Mouse (Mus musculus) gastrocnemius, postnatal 25 days (tissue): Measurements from ENCODE around the gene BC035044. TPM values are rescaled to one million over a fixed set of nuclear protein-coding genes. Genes with fewer than 3 reads are reported as not detected.
A peak's percentile ranks its signal among the peaks of the same experiment; 100 is the strongest.
"Not testable (repeated sequence)": the region's sequence is repeated elsewhere in the genome, so short reads cannot be mapped to it uniquely, and the experiment has no call there.

Experiments
- DNase-seq: peaks from one replicate; pipeline ENCODE4 v3.0.0; 2022
- long read RNA-seq, 2 experiments: library from polyadenylated mRNA; stranded (forward); transcript quantifications; one replicate each; pipeline ENCODE4 v2.0.0; 2021
- total RNA-seq, 2 experiments: library from RNA; stranded (reverse); gene quantifications; 1 replicate in 1 of 2; 2 replicates in 1 of 2; pipeline ENCODE4 v1.2.3; 2021

BC035044 gene
- total RNA-seq: under 1 TPM in 1 of 2 experiments, not detected in 1; 0.27 TPM
- long read RNA-seq, experiment 1: 0 reads
- long read RNA-seq, experiment 2, partial matches to known transcripts: 0 of 1 reads
- long read RNA-seq, experiment 2, other reads (novel, unspliced or antisense): 0 of 1 reads

DNA sequence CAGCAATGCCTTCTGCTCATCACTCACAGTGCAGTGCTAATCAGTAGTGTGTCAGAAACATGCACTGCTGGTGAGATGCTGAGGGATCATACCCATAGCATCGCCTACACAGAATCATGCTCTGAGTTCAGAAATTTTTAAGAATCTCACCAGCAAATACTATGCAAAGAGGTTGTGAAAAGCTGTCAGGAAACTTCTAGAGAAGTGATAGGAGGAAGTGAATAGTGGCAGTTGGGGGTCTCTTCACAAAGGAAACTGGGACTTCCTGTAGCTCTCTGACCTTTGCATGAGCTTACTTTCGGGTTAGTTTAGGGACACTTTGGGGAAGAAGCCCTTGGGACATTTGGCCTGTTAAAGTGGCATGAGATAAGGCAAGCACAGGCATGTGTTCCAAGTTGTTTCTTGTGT is at the start of gene BC035044:
Gene BC035044 (minus strand): TSS at position 179 of the 408 bp plus-strand sequence.
- no peak for DNase-seq

- DNase-seq: not testable (repeated sequence)
Observed at GRCm38 (mm10) chr6:128935889-128936665, 45.2 kb upstream of the BC035044 start.

- DNase-seq: not testable (repeated sequence)
Observed at GRCm38 (mm10) chr6:128934081-128934480, 43.2 kb upstream of the BC035044 start, which contains the start of gene Clec2g. Gene Clec2g (plus strand): TSS chr6:128934381.

DNA sequence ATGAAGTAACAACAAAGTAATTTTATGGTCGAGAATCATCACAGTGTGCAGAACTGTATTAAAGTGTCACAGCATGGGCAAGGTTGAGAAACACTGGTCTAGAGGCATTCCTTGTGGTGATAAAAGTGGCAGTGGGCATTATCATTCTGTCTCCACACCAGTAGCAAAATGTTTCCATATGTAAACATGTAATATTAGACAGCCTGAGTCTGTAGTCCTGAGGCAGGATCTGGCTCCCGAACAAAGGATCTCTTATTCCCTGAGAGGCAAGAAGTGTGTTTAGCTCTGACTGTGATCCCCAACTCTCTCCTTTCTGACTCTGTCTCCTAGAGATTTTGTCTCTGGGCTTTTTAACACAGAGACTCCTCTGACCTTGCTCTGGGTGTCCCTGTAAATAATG is 42.1 kb upstream of the BC035044 start:
- DNase-seq: no peak

- no peak for DNase-seq
Observed at GRCm38 (mm10) chr6:128917322-128917721, 26.4 kb upstream of the BC035044 start.

GRCm38 (mm10) chr6:128913598-128914254 is 22.8 kb upstream of the BC035044 start:
- DNase-seq: no peak

DNA sequence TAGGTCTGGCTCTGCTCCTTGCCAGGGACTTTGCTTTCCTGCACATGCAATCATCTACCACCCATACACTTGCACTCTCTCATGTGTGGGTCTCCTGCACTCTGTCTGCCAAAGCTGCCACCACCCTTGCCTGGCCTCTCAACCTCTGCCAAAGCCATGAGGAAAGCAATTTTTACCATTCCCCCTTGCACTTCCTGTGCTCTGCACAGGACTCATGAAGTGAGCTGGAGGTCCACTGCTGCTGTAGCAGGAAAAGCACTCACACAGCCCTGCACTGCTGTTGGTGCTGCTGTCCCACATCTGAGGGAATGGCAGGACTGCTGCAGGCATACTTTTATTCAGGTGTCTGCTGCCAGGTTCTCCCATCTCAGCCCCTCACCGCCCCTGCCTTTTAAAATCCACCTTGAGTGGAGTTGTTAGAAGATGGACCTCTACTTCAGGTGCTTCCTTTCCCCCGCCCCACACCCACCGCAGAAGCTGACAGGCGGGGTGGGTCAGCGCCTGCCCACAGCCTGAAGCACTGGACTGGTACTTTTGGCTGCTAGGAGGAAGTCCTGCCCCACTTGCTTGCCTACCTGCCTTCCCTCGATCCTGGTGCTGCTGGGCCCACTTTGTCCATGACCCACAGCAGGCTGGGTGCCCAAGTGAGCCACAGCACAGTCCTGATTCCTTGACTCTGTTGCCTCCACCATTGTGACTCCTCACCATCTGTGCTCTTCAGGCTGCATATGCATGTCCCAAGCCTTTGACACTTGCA is 10.0 kb upstream of the BC035044 start:
- not testable (repeated sequence) for DNase-seq

DNA sequence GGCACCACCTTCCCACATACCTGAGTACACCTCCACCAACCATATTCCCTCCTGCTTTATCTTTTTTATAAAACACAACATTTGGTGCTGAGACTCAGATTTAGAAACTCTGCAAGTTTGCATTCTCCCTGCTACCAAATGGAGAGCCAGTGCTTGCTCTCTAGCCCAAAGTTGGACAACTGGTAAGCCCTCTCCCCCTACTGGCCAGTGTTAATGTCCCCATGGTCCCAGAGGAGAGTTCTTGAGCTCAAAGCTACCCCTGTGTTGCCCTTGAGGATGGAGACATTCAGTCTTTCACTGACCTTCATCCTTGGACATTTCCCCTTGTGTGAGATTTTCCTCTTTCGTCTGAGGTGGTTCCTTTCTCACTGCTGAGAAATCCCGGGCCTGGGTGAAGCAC is 9.1 kb upstream of the BC035044 start:
- no peak for DNase-seq

DNA sequence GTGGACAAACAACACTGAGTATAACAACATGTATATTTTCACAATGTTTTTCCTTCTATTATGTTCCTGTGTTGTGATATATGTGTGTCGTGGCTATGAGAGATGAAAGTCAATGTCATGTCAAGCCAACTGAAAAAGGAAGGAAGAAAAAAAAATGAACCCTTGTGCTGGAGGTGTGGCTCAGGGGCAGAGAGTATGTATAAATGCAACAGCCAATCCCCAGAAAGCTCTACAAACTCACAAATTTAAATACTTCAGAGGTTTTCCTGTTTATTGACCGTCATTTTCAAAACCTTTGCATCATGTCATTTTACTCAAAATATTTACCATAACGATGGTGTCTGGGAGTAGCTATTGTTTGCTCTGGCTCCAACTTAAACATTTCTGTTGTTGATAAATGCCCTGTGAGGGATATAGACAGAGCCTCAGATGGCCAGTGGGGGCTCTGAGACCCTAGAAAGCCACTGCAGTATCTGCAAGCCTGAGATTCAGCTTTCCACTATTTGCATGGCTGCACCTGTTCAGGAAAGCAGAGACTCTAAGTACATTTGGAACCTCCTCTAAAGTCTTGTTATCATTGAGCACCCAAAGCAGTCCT is 4.6 kb upstream of the BC035044 start:
- no peak for DNase-seq

DNA sequence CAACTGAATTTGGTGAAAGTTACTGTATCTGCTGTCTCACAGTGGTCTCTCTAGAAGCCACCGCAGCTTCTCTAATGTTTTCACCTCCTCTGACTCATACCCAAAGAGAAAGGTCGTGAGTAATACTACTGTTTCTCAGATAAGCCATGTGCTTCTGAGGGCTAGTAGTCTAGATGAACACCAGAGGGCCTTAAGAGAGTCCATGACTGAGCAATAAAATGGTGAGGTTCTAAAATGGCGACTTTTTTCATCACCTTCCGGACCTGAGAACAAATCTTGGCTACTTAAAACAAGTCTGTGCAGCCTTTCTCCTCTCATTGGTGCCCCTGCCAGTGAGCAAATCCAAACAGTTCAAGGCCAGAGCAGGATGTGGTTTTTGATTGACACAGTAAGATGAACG is 2.1 kb downstream of the BC035044 start:
- DNase-seq: no peak

DNA sequence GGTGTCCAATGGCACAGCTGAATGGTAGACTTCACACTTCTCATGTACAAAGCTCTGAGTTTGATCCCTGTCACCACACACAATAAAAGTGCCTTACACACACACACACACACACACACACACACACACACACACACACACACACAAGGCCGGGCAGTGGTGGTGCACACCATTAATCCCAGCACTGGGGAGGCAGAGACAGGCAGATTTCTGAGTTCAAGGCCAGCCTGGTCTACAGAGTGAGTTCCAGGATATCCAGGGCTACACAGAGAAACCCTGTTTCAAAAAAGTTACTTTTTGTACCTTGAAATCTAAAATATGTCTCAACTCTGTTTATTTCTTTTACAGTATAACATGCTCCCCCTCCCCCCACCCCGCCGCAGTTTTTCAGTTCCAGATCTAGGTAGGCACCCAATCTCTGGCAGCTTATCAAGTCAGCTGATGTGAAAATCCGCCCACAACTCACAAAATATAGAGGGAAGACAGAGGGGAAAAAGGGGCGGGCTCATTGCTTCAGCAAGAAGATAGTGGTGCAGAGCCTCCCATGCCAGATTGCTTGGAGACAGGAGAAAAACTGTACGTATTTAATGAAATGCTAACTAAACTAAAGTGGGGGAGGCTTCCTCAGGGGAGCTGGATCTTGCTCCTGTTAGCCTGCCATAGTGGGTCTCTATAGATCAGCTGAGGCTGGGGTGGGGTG is 3.7 kb downstream of the BC035044 start, which contains the start of gene Clec2i:
Gene Clec2i (plus strand): TSS at position 498 of the 700 bp plus-strand sequence.
- not testable (repeated sequence) for DNase-seq

DNA sequence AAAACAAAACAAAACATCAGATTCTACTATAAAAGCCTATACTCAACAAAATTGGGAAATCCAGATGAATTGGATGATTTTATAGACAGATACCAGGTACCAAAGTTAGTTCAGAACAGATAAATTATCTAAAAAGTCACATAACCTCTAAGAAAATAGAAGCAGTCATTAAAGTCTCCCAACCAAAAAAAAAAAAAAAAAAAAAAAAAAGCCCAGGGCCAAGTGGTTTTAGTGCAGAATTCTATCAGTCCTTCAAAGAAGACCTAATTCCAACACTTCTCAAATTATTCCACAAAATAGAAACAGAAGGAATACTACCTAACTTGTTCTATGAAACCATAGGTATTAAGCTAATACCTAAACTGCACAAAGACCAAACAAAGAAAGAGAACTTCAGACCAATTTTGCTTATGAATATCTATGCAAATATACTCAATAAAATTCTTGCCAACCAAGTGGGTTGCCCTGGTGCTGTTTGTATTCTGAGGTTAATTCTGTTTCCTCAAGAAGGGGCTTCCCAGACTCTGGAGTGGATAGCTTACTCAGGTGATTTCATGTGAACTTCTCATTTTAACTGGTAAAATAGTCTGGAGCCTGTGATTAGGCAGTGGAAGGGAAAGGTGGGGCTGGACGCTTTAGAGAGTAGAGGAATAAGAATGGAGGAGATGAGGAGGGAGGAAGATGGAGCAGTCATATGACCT is 18.9 kb downstream of the BC035044 start:
- DNase-seq: no peak

DNA sequence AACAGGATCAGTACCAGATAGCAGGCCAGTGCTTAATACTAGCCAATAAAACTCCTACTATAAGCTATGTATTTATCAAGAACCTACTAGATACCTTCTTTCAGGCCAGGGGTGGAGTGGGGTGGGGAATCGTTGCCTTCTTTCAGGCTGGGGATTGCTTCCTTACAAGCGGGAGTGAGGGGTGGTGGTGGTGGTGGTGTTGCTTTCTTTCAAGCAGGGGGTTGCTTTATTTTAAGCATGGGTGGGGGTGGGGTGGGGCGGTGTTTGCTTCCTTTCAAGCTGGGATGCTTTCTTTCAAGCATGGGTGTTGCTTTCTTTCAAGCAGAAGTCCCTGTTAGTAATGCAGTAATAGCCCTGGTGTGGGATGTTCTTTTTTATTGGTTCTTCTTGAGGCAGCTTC is 22.1 kb downstream of the BC035044 start:
- no peak for DNase-seq

DNA sequence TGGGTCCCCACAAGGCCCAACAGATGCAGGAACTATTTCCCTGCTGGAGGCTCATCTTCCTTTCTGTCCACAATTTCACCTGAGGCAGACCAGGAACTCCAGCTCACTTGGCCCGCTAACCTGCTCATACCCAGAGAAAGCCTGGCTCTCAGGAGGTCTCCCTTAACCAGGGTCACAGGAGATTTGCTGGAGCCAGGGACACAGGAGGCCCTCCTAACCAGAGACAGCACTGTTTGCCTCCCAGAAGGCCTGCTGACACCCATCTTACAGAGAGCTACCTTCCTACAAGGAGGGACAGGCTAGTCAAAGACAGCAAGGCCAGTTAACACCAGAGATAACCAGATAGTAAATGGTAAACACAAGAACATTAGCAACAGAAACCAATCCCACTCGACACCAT is 33.0 kb downstream of the BC035044 start:
- DNase-seq: no peak

GRCm38 (mm10) chr6:128856250-128856649 is 34.7 kb downstream of the BC035044 start:
- peak; percentile 62 for DNase-seq

- DNase-seq: no peak
Observed at GRCm38 (mm10) chr6:128855477-128855876, 35.4 kb downstream of the BC035044 start.

GRCm38 (mm10) chr6:128854895-128855294 is 36.0 kb downstream of the BC035044 start:
- DNase-seq: no peak

GRCm38 (mm10) chr6:128854024-128854820 is 36.7 kb downstream of the BC035044 start:
- DNase-seq: peak; percentile 30

DNA sequence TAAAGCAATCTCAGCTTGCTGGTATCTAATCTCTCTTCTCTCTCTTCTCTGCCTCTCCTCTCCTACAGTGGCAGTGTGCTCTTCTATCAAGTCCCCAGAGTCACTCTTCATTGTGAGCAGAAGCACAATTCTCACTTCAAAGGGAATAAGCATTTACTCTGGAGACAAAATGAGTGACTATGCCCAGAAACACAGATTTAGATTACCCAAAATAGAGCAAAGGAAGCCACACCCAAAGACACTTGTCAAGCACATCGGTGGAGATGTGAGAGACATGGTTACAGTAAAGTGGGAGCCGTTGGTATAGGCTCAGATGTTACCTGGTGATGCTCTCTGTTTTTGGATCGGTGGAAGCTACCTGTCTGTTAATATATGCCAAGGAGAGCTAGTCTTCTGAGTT is 38.2 kb downstream of the BC035044 start:
- DNase-seq: no peak

- no peak for DNase-seq
Observed at GRCm38 (mm10) chr6:128851151-128851550, 39.8 kb downstream of the BC035044 start.
